Mouse (Mus musculus): Measurements from ENCODE around the gene Naga.

Naga gene

DNA sequence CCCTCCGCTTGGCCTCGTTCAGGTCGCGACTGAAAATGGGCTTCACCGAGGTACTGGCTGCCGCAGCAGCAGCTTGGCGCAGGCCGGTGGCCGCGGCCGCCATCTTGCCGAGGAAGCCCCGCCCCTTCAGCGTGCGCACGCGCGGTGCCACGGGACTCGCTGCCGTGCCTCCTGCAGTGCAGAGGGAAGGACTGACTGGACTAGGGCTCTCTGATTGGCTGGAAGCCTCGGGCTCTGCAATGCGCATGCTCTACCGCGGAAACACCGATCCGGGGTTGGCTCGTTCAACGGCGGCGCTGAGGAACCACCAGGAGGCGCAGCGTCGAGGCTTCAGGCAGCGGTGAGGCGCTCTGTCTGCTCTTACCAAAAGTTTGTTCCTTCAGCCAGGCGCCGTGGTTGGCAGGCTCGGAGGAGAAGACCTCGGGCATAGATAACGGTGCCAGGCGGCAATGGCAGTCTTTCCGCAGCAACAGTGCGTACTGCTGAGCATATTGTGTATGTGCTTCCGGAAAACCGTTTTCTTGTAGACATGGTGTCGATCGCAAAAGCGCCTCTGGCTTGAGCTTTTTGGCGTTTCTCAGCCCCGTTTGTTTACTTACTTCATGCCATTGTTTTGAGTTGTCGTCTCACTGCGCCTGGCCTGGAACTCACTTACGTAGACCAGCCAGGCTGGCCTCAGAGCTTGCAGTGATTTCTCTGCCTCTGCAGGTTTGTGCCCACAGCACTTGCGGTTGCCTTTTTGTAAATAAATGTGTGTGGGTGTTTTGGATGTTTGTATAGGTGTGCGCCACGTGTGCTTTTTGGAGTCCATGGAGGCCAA, 15.6 kb upstream of the Naga start, which contains the start of gene Ndufa6:
Ndufa6 (minus strand) TSS at position 197 of the 820 bp plus-strand sequence.
- DNase-seq = peak; percentile 97

DNA sequence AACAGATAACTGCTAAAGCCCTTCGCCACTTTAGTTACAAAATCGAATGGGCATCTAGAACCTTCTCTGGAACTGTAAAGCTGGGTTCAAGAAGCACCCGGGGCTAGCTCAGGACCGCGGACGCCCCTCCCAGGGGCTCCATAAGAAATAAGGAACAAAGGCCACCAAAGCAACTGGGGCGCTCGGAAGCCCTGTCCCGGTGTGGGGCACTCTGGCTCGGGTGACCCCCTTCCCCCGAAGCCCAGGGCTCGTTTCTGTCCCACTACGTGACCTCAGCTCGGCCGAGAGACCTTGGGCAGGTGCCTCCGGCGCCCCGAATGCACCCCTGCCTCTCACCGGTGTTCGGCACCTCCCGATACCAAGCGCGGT, 15.0 kb upstream of the Naga start:
- no peak for DNase-seq

DNA sequence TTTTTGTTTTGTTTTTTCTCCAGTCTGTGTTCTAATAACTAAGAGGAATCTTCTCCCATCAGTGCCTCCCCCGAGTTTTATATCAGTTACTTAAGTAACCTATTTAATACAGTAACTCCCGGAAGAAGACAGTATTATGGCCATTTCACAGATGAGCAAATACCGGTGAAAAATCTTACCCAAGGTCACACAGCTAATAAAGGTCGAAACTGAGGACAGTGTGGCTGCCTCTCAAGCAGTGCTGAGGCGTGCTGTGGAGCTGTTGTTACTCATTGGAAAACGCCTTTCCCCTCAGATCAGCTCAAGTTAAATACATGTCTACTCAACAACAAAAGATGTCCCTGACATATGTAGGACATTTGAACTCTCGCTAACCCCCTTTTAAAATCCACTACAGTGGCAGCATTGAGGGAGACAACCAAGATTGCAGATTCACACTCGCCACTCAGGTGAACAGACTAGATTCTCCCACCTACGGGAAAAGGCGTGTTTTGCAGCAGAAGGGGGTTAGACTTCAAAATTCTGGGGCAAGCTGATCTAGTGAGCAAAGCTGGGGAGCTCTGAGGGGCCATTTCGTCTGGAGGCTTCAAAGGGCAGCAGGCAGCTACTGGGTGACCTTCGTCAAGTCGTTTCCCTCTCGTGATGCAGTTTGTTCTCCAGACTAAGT, 14.5 kb upstream of the Naga start:
- no peak for DNase-seq

DNA sequence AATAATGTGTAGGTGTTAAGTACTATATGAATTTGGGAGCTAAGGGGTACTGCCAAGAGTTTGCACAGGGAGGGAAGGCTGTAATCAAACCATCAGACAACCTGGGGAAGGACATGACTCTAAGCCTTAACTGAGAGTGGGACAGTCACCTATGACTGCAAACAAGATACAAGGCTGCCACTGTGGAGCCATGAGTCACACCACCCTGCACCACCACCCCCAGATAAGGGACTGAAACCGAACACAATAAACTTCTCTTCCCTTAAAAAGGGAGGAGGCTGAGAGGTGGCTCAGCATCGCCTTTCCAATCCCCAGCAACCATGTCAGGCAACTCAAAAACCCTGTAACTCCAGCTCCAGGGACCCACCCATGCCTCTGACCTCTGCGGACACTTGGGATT, 12.8 kb upstream of the Naga start:
- no peak for DNase-seq

DNA sequence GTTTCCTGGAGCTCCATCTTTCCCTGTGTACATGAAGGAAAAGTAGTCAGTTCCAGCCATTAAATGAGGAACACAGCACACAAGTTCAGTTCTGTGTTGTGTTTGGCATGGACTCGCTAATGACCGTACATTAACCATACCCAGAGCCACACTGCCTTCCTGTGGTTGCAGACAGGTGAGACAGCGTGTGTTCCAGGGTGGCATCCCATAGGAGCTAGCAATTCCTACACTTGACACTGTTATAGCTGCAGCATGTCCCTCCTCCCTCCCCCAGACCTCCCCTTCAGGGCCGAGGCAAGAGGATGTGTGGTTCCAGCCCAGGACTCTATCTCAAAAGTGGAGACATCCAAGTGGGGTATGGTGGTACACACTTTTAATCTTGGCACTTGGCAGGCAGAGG, 11.6 kb upstream of the Naga start:
- no peak for DNase-seq

DNA sequence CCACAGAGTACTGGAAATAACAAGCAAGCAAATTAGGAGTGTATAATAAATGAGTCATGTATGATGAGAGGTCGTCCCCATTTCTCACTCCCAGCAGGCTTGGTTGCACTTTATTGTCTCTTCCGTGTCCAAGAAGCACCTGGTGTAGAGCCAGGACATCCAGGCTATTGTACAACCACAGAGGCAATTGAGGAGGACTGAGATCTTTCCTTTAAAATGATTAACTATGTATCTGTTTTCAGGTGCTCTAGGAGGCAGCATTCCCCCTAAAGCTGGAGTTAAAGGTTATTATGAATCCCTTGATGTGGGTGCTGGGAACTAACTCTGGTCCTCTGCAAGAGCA, 10.2 kb upstream of the Naga start:
- DNase-seq = no peak

DNA sequence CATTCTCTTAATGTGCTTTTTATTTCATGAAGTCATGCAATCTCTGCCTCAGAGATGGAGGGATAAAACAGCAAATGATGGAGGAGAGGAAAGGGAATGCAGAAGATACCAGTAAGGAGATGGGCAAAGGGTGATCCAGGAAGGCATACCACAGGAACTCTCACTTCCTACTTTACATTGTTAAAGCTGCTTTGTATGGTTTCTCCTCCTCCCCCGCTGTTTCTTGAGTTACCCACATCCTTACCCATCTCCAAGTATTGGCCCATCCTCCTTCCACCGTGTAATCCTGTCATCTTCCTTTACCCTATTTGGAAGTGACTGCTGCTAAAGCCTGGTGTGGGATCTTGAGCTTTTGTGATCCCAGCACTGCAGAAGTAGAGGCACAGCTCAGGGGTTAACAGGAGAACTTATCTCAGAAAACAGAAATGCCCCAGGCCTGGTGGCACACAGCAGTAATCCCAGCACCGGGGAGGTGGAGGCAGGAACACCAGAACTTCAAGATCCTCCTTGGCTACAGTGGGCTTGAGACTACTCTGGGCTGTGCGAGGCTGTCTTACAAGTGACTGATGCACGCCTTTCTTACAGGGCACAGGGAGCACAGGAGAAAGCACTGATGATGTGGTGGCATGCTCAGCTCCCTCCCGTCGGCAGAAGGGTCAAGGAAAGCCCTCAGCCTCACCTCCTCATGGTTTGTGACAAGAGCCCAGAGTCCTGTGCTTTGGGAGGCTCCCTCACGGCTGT, 9.7 kb upstream of the Naga start:
- no peak for DNase-seq

DNA sequence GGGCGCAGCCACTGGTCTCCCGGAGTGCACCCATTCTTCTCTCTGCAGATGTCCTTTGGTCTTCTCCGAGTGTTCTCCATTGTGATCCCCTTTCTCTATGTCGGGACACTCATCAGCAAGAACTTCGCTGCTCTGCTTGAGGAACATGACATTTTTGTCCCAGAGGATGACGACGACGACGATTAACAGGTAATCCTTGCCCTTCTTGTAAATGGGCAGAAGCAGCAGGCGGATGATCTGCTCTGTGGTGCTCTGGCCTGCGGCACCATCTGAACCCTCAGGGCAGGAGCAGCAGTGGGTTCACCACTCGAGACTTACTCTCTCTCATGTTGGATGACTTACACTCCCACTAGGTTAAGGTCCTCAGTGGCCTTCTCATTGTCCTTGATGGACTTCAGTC, 9.1 kb upstream of the Naga start:
- DNase-seq = no peak

DNA sequence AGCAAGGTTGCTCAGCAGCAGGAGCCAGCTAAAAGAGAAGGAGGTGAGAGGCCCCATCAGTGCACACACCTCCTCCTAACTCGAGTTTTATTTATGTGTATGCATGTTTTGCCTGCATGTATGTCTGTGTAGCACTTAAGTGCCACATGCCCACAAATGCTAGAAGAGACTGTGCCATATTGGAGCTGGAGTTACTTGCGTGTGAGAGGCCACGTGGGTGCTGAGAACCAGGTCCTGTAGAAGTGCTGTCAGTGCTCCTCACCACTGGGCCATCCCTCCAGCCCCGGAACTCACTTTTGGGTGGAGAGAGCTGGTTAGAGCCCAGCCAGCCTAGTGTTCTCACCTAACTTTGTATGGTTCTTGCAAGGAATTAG, 8.6 kb upstream of the Naga start:
- DNase-seq = no peak

DNA sequence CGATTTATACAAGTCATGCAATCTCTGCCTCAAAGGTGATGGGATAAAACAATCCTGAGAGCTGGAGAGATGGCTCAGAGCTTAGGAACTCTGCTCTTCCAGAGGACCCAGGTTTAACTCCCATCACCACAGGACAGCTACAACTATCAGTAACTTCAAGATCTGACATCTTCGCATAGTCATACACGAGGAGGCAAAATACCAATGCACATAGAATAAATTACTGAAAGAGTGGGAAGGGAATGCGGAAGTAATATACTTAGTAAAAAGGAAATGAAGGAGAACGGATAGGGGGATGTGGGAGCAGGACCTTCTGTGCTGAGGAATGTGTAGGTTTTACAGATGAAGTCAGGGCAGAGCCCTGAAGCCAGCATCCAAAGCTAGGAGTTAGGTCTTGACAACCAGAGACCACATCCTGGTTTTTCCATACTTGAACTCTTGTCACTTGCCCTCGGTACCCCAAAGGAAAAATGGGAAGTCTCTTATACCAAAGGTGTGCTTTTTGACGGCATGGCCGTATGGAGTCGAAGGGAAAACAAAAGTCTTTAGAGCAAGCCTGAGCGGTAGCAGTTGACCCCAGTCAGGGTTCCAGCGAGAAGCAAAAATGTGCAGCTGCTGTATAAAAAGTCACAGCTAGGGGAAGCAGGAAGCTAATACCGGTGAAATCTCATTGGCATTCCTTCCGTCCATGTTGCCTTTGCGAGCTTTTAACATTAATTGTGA, 8.0 kb upstream of the Naga start:
- DNase-seq = no peak

DNA sequence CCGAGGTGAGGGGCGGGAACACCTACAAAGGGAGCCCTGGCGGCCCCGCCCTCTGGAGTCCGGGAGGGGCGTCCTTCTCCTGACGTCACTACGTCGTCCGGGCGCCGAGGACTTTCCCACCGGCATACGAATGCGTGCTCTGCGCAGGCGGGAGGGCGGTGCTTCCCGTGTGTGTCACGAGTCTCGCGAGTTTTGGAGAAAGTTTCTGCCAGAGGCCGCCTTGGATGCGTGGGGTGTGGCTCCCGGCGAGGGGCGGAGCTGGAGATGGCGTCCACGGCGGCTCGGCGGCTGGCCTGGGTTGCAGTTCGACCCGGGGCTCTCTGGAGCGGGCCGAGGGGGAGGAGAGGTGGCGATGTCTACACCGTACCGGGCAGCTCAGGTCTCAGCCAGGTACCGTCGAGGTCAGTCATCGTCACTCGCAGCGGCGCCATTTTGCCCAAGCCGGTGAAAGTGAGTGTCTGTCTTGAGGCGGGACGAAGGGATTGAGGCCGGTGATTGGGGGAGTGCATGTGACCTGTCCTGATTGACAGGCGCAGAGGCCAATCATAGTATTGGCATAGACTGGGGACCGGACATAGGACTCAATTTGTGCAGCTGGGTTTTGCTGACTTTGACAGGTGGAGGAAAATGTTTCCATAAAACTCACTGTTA, 7.2 kb upstream of the Naga start:
- DNase-seq = peak; percentile 97

DNA sequence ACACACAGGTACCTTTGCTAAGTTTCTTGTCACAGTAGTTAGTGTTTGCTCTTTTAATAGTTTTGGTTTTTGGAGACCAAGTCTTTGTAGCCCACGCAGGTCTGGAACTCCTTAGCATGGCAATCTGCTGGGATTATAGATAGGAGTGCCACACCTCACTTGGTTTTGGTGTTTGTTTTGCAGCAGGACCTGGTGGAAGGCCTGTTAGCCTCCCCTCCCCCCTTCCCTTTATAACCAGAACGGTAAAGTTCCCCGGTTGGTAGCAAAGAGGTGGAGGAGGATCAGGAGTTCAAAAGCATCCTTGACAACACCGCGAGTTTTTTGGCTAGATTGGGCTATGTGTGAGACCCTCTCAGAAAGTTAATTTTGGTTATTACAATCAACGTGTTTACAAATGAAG, 6.2 kb upstream of the Naga start:
- no peak for DNase-seq

DNA sequence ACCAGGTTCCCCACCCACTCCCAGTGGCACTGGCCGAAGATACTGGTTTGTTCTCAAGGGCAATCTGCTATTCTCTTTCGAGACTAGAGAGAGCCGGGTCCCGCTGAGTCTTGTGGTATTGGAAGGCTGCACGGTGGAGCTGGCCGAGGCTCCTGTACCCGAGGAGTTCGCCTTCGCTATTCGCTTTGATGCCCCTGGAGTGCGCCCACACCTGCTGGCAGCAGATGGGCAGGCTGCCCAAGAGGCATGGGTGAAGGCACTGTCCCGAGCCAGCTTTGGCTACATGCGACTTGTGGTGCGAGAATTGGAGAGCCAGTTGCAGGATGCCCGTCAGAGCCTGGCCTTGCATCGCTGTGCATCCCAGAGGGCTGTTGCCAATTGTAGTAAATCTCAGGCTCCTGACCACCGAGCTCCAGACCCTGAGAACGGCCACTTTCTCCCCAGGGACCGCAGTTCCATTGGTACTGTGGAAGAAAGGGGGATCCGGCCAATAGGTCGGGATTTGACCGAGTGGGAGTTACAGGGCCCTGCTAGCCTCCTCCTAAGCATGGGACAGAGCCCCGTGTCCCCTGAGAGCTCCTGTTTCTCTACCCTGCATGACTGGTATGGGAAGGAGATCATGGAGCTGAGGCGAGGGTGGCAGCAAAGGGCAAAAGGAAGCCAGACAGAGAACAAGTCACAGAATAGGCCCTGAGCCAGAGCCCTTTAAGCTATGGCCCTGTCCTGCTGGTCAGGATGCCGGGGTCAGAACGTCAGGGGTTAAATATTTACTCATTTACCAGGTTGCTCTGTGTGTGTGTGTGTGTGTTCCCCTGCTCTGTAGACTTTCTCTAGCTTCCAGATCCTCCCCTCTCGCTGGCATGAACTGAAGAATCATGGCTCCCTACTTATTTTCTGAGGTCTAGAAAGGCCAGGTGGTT, 4.9 kb upstream of the Naga start:
- no peak for DNase-seq

DNA sequence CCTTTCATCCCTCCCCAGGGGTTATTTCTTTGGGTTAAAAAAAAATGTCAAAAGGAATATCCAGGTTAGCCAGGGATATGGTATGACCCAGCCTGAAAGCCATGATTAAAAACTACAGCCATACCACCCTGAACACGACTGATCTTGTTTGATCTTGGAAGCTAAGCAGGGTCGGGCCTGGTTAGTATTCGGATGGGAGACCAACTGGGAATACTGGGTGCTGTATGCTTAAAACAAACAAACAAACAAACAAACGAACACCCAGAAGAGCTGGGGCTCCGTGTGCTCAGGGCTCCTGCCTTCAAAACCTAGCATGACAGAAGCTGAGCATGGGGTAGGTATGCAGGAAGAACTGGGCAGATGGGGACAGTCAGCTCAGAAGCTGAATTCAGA, 3.8 kb upstream of the Naga start:
- no peak for DNase-seq

DNA sequence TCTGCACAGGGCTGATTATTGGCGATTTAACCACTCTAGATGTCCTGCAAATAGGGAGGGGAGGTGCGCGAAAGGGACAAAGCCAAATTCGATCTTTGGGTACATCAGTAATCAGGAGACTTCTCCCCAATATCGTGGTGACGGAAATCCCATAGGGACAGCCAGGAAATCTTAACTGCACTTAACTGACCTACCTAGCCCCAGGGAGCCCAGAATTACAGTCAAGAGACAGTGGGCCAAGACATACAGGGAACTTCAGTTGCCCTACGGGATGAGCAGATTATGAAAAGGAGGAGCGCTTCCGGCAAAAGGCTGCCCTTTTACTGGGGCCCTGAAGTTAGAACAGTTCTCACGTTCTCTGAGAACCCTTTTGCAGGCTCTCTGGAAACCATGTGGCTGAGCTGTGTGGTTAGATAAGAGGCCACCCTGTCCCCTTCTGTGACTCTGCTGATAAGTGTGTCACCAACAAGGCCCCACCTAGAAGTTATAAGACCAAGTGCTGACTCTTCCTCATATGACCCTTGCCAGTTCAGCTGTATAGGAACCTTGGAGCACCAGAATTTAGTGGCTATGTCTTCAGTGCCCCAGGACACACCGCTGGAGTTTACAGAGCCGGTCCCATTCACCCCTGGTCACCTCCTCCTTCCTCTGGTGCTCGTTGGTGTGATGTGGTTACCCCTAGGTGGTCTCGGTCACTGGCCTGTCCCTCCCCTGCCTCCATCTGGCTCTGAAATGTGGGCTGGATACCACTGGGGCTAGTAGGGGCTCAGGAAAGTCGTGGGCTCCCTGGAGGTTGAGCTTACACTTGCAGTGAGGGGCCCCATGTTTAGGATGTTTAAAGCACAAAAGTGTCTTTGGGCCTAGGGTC, 3.2 kb upstream of the Naga start:
- DNase-seq = no peak

DNA sequence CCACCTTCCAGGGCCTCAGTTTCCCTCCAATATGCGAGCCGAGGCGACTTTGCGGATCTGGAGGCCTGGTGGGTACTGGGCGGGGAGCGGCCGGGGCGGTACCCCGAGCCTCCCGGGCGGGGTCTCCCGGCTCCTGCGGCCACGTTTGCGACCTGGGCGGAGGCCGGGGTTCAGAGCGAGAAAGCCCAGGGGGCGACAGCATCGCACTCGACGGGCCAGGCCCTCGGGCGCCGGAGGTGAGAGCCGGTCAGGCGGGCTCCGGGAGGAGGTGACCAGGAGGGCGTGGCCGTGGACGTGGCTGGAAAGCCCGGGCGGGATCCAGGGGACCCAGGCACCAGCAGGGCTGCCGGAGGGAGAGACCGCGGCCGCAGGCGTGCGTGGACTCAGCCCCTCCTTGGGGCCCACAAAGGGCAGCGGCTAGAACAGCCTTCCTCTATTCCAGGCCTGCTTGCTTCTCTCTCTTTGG, 2.3 kb upstream of the Naga start:
- DNase-seq = no peak

DNA sequence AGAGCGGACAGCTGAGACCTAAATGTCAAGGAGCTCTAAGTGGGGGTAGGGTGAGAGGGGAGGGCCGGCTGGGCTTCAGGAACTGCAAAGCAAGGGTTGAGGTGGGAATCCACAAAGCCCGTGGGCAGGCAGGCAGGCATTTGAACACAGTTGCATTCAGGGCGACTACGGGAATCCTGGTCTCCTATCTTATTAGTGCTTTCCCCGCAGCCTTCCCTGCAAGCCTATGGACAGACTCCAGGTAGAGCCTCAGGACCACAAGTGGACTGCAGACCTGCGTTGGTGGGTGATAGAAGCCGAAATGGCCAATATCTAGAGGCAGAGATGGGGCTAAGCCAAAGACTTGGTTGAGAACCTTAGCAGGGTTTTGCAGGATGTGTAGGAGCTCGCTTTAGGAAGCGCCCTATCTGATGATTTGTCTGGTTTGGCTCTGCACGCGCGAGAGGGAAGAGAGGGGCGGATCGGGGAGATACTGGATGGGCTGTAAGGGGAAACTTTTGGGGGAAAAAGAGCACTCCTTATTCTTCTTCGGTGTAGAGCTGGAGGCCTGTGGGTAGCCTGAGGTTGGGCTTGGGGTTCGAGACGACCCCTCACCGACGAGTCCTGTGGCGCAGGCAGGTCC, 1.8 kb upstream of the Naga start:
- DNase-seq = no peak

DNA sequence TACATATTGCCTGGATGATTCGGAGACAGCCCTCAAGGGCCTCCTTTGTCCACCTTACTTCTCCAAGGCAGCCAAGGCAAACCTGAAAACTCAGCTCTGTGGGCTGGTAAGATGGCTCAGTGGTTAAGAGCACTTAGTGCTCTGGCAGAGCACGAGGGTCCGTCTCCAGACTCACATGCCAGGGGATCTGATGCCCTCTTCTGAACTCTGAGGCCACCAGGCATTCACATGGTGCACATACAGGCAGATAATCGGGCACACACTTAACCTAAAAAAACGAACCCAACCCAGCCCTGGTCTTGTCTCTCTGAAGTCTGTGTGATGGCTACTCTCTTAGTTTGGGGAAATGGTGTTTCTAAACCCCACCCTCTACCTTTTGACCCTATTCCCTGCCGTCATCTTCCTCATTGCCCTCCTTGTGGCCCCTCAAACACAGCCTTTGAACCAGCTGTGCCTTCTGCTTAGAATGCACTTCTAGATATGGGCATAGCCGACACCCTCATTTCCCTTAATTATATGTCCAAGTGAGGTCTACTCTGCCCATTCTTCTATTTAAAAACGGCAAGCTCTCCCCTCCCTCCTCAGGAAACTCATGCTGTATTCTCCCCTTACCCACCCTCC, 1.0 kb upstream of the Naga start:
- no peak for DNase-seq

DNA sequence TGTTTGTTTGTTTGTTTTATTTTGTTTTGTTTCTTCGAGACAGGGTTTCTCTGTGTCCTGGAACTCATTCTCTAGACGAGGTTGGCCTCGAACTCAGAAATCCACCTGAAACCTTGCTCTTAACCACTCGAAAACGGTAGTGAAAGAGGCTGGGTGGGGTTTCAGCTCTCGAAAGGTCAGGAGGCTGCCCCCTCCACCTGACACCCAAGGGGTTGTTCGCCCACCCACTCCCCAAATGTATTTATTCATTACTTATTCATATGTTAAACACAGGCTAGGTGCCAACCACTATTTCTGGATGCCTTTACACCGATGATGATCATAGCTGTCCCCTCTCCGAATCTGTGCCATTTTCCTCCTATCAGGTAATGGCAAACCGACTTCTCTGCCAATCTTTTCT, 425 bp upstream of the Naga start:
- no peak for DNase-seq

DNA sequence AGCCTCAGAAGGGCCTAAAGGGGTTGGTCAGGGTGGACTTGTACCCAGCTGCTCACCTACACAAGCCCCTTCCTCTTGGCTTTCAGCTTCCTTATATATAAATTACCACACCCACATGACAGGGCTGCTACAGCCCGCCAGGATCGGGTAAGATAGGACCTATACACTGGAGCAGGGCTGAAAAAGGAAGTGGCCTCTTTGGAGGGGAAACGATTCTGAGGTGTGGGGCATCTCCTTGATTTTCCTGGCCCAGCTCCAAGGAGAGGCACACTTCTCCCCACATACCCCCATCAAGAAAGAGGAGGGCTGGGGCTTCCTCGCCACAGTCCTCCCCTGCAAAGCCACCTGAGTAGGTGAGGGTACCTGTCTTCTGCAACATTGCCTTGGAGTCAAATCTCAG, 850 bp downstream of the Naga start:
- no peak for DNase-seq
